Mouse (Mus musculus) liver, embryonic 15.5 days (tissue): ENCODE measurements around the gene Zfp423. TPM values are rescaled to one million over a fixed set of nuclear protein-coding genes. Genes with fewer than 3 reads are reported as not detected.
"Not testable (repeated sequence)": the region's sequence is repeated elsewhere in the genome, so short reads cannot be mapped to it uniquely, and the experiment has no call there.

Experiments
- ATAC-seq: fragments of 200-750 bp; cut with Nextera tagmentation; 2 replicates; pipeline ENCODE4 v1.8.0; 2017; ENCODE audit warnings: moderate number of reproducible peaks, mild to moderate bottlenecking, moderate library complexity; ENCODE audit not compliant: insufficient read depth
- H3K27ac ChIP-seq: fragments of 300-500 bp; sonication (generic); replicated peaks from 2 replicates; pipeline ENCODE4 v1.5.1; 2015; ENCODE audit warnings: mild to moderate bottlenecking, inconsistent platforms
- H3K27me3 ChIP-seq: fragments of 300-500 bp; sonication (generic); 2 replicates; pipeline ENCODE4 v1.6.1; 2015; ENCODE audit warnings: mild to moderate bottlenecking, inconsistent platforms
- H3K36me3 ChIP-seq: fragments of 300-500 bp; sonication (generic); replicated peaks from 2 replicates; pipeline ENCODE4 v1.6.1; 2015; ENCODE audit warnings: moderate library complexity, mild to moderate bottlenecking, inconsistent platforms
- H3K4me1 ChIP-seq: fragments of 300-500 bp; sonication (generic); replicated peaks from 2 replicates; pipeline ENCODE4 v1.6.1; 2015; ENCODE audit warnings: inconsistent platforms
- H3K4me2 ChIP-seq: fragments of 300-500 bp; sonication (generic); 2 replicates; pipeline ENCODE4 v1.6.1; 2015; ENCODE audit warnings: moderate library complexity, mild to moderate bottlenecking, inconsistent platforms
- H3K4me3 ChIP-seq: fragments of 300-500 bp; sonication (generic); replicated peaks from 2 replicates; pipeline ENCODE4 v1.5.1; 2015; ENCODE audit warnings: mild to moderate bottlenecking, inconsistent platforms
- H3K9ac ChIP-seq: fragments of 300-500 bp; sonication (generic); 2 replicates; pipeline ENCODE4 v1.6.1; 2015; ENCODE audit warnings: moderate library complexity, mild to moderate bottlenecking, inconsistent platforms
- H3K9me3 ChIP-seq: fragments of 300-500 bp; sonication (generic); replicated peaks from 2 replicates; pipeline ENCODE4 v1.6.1; 2016; ENCODE audit warnings: inconsistent platforms
- WGBS: fragments of 180-500 bp; shearing (Covaris S2); methylation state at CpG from one replicate; pipeline ENCODE4 v1.1.7; 2015; ENCODE audit warnings: mixed read lengths; ENCODE audit not compliant: insufficient replicate concordance; 5-methylcytosine and 5-hydroxymethylcytosine counted together
- polyA plus RNA-seq: library from polyadenylated mRNA; unstranded; fragments of >200 nt; fragmentation: Nextera tagmentation; extraction: Ambion mirVana; gene quantifications from 2 replicates; pipeline ENCODE4 v1.2.1, GENCODE M21; 2015

Gene Zfp423
- polyA plus RNA-seq, 1 experiment from 2014 or later: 0.30 TPM

- H3K9ac ChIP-seq: no peak overlapping the region
- H3K4me2 ChIP-seq: no peak overlapping the region
- no peaks in the 10 kb centered on the region for H3K36me3 ChIP-seq
- no peak overlapping the region for H3K4me3 ChIP-seq
- H3K4me1 ChIP-seq: no peaks in the 10 kb centered on the region
- H3K27me3 ChIP-seq: no peaks in the 10 kb centered on the region
- ATAC-seq: no peak
- WGBS: 53% methylated on average over 6 of the region's 6 CpGs
- H3K9me3 ChIP-seq: no peaks in the 10 kb centered on the region
- no peak overlapping the region for H3K27ac ChIP-seq
Observed at GRCm38 (mm10) chr8:87866586-87866985, 92.8 kb downstream of the Zfp423 start.

- no peak overlapping the region for H3K9ac ChIP-seq
- H3K4me3 ChIP-seq: no peak overlapping the region
- H3K9me3 ChIP-seq: no peaks in the 10 kb centered on the region
- no peak for ATAC-seq
- H3K4me2 ChIP-seq: no peak overlapping the region
- no peaks in the 10 kb centered on the region for H3K27me3 ChIP-seq
- H3K36me3 ChIP-seq: no peaks in the 10 kb centered on the region
- H3K27ac ChIP-seq: no peak overlapping the region
- WGBS: 50% methylated on average over 8 of the region's 8 CpGs
- no peaks in the 10 kb centered on the region for H3K4me1 ChIP-seq
Observed at GRCm38 (mm10) chr8:87864236-87864635, 95.2 kb downstream of the Zfp423 start.

GRCm38 (mm10) chr8:87863128-87863527 is 96.3 kb downstream of the Zfp423 start:
- Histone ChIP-seq H3K9ac (no peak overlapping the region), H3K27ac (no peak overlapping the region), H3K36me3 (no peaks in the 10 kb centered on the region), H3K4me3 (no peak overlapping the region), H3K27me3 (no peaks in the 10 kb centered on the region), H3K4me2 (no peak overlapping the region), H3K4me1 (no peaks in the 10 kb centered on the region), H3K9me3 (no peaks in the 10 kb centered on the region)
- 64% methylated on average over 8 of the region's 8 CpGs for WGBS
- ATAC-seq: no peak

GRCm38 (mm10) chr8:87861718-87862117 is 97.7 kb downstream of the Zfp423 start:
- Histone ChIP-seq H3K4me3 (no peak overlapping the region), H3K36me3 (no peaks in the 10 kb centered on the region), H3K27ac (no peak overlapping the region), H3K27me3 (no peaks in the 10 kb centered on the region), H3K4me1 (no peaks in the 10 kb centered on the region), H3K9me3 (no peaks in the 10 kb centered on the region), H3K9ac (no peak overlapping the region), H3K4me2 (no peak overlapping the region)
- 38% methylated on average over 5 of the region's 5 CpGs for WGBS
- no peak for ATAC-seq

- Histone ChIP-seq H3K4me2 (no peak overlapping the region), H3K9ac (no peak overlapping the region), H3K9me3 (no peaks in the 10 kb centered on the region), H3K4me3 (no peak overlapping the region), H3K4me1 (no peaks in the 10 kb centered on the region), H3K36me3 (no peaks in the 10 kb centered on the region), H3K27ac (no peak overlapping the region), H3K27me3 (no peaks in the 10 kb centered on the region)
- no peak for ATAC-seq
- 65% methylated on average over 6 of the region's 6 CpGs for WGBS
Observed at GRCm38 (mm10) chr8:87860905-87861304, 98.5 kb downstream of the Zfp423 start.

GRCm38 (mm10) chr8:87851871-87852270 is 107.5 kb downstream of the Zfp423 start:
- Histone ChIP-seq H3K27ac (no peak overlapping the region), H3K4me1 (no peaks in the 10 kb centered on the region), H3K9me3 (no peaks in the 10 kb centered on the region), H3K4me3 (no peak overlapping the region), H3K36me3 (no peaks in the 10 kb centered on the region), H3K9ac (no peak overlapping the region), H3K4me2 (no peak overlapping the region), H3K27me3 (no peaks in the 10 kb centered on the region)
- ATAC-seq: no peak
- WGBS: 37% methylated on average over 3 of the region's 3 CpGs

GRCm38 (mm10) chr8:87851380-87851779 is 108.0 kb downstream of the Zfp423 start:
- H3K27me3 ChIP-seq: no peaks in the 10 kb centered on the region
- no peak for ATAC-seq
- WGBS: 64% methylated on average over 5 of the region's 5 CpGs
- no peaks in the 10 kb centered on the region for H3K36me3 ChIP-seq
- no peak overlapping the region for H3K4me2 ChIP-seq
- H3K27ac ChIP-seq: no peak overlapping the region
- no peaks in the 10 kb centered on the region for H3K9me3 ChIP-seq
- H3K4me3 ChIP-seq: no peak overlapping the region
- no peaks in the 10 kb centered on the region for H3K4me1 ChIP-seq
- H3K9ac ChIP-seq: no peak overlapping the region

GRCm38 (mm10) chr8:87848836-87849235 is 110.6 kb downstream of the Zfp423 start:
- no peak overlapping the region for H3K27ac ChIP-seq
- no peaks in the 10 kb centered on the region for H3K27me3 ChIP-seq
- no peaks in the 10 kb centered on the region for H3K9me3 ChIP-seq
- H3K9ac ChIP-seq: no peak overlapping the region
- ATAC-seq: no peak
- no peak overlapping the region for H3K4me3 ChIP-seq
- no peak overlapping the region for H3K4me2 ChIP-seq
- WGBS: 68% methylated on average over 5 of the region's 5 CpGs
- no peaks in the 10 kb centered on the region for H3K36me3 ChIP-seq
- H3K4me1 ChIP-seq: no peaks in the 10 kb centered on the region

GRCm38 (mm10) chr8:87847796-87848195 is 111.6 kb downstream of the Zfp423 start:
- Histone ChIP-seq H3K27ac (no peak overlapping the region), H3K27me3 (no peaks in the 10 kb centered on the region), H3K9ac (no peak overlapping the region), H3K36me3 (no peaks in the 10 kb centered on the region), H3K4me3 (no peak overlapping the region), H3K9me3 (no peaks in the 10 kb centered on the region), H3K4me1 (no peaks in the 10 kb centered on the region), H3K4me2 (no peak overlapping the region)
- no peak for ATAC-seq
- 69% methylated on average over 6 of the region's 6 CpGs for WGBS

GRCm38 (mm10) chr8:87842096-87842495 is 117.3 kb downstream of the Zfp423 start:
- not testable (repeated sequence) for H3K9me3 ChIP-seq, H3K4me2 ChIP-seq, H3K36me3 ChIP-seq, H3K4me3 ChIP-seq, H3K27me3 ChIP-seq, ATAC-seq, H3K4me1 ChIP-seq, H3K9ac ChIP-seq, H3K27ac ChIP-seq
- WGBS: 77% methylated on average over 11 of the region's 11 CpGs

GRCm38 (mm10) chr8:87837266-87837665 is 122.1 kb downstream of the Zfp423 start:
- WGBS: 61% methylated on average over 6 of the region's 6 CpGs
- no peak overlapping the region for H3K4me2 ChIP-seq
- H3K4me1 ChIP-seq: no peaks in the 10 kb centered on the region
- H3K9ac ChIP-seq: no peak overlapping the region
- H3K36me3 ChIP-seq: no peaks in the 10 kb centered on the region
- no peak overlapping the region for H3K4me3 ChIP-seq
- H3K9me3 ChIP-seq: no peaks in the 10 kb centered on the region
- no peak overlapping the region for H3K27ac ChIP-seq
- no peak for ATAC-seq
- H3K27me3 ChIP-seq: no peaks in the 10 kb centered on the region

GRCm38 (mm10) chr8:87836866-87837265 is 122.5 kb downstream of the Zfp423 start:
- H3K27me3 ChIP-seq: no peaks in the 10 kb centered on the region
- no peaks in the 10 kb centered on the region for H3K9me3 ChIP-seq
- H3K4me2 ChIP-seq: no peak overlapping the region
- no peak overlapping the region for H3K27ac ChIP-seq
- no peak for ATAC-seq
- no peaks in the 10 kb centered on the region for H3K4me1 ChIP-seq
- H3K36me3 ChIP-seq: no peaks in the 10 kb centered on the region
- WGBS: 64% methylated on average over 16 of the region's 16 CpGs
- H3K4me3 ChIP-seq: no peak overlapping the region
- no peak overlapping the region for H3K9ac ChIP-seq
